Mouse (Mus musculus): Measurements from ENCODE around the gene Adamtsl4. TPM values are rescaled to one million over a fixed set of nuclear protein-coding genes. Genes with fewer than 3 reads are reported as not detected.

The Adamtsl4 gene
- polyA plus RNA-seq, 1 experiment from 2014 or later: 0.64 TPM

- 37% methylated on average over 9 of the region's 10 CpGs for WGBS
- no peak overlapping the region for H3K9ac ChIP-seq (ENCODE audit: low read length)
- H3K27ac ChIP-seq (ENCODE audit: low read depth, low read length): no peak overlapping the region
- DNase-seq (ENCODE audit: low spot score) (no peak), ATAC-seq (replicated peaks; ENCODE audit: low FRiP score) (peak; percentile 39; the same call in 1 of the 2 replicates)
- no peak overlapping the region for H3K4me3 ChIP-seq (ENCODE audit: low read depth, low read length)
- H3K4me1 ChIP-seq (replicated peaks; ENCODE audit: control insufficient read depth, insufficient read depth, low read length): peaks cover 9% of the 10 kb centered on the region
- H3K27me3 ChIP-seq (ENCODE audit: control insufficient read depth, insufficient read depth, low read length): peaks cover 2% of the 10 kb centered on the region; the same call in 1 of the 2 replicates
- no peaks in the 10 kb centered on the region for H3K36me3 ChIP-seq (ENCODE audit: control insufficient read depth, insufficient read depth, low read length)
- no peak overlapping the region for H3K4me2 ChIP-seq (ENCODE audit: low read depth, low read length, severe bottlenecking)
- H3K9me3 ChIP-seq (ENCODE audit: control insufficient read depth, low read length): no peaks in the 10 kb centered on the region
These were observed 1.1 kb downstream of the Adamtsl4 start for GRCm38 (mm10) chr3:95686492-95687167.

- Histone ChIP-seq H3K4me2 (ENCODE audit: low read depth, low read length, severe bottlenecking) (no peak overlapping the region), H3K27me3 (ENCODE audit: control insufficient read depth, insufficient read depth, low read length) (peaks cover 2% of the 10 kb centered on the region; the same call in 1 of the 2 replicates), H3K36me3 (ENCODE audit: control insufficient read depth, insufficient read depth, low read length) (no peaks in the 10 kb centered on the region), H3K4me1 (replicated peaks; ENCODE audit: control insufficient read depth, insufficient read depth, low read length) (peaks cover 9% of the 10 kb centered on the region), H3K4me3 (ENCODE audit: low read depth, low read length) (no peak overlapping the region), H3K9me3 (ENCODE audit: control insufficient read depth, low read length) (no peaks in the 10 kb centered on the region), H3K27ac (ENCODE audit: low read depth, low read length) (no peak overlapping the region), H3K9ac (ENCODE audit: low read length) (no peak overlapping the region)
- no peak for ATAC-seq (replicated peaks; ENCODE audit: low FRiP score)
- no peak for DNase-seq (ENCODE audit: low spot score)
- 86% methylated on average over 2 of the region's 2 CpGs for WGBS
These were observed 2.0 kb downstream of the Adamtsl4 start for GRCm38 (mm10) chr3:95685701-95686100.

DNA sequence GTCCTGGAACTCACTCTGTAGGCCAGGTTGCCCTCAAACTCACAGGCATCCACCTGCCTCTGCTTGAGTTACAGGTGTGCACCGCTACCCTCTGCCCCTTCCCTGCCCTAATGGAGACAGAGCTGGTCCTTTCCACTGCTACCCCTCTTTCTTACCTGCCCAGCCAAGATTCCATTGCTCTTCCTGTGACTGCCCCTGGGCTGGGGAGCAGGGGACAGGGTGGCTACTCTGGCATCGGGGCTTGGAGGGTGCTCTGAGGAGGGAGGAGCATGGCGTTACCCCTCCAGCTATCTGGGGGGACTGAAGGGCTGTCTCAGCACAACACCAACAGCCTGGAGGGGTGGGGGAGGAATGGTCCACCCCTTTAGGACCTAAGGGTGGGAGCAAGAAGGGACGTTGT lies 2.4 kb downstream of the Adamtsl4 start:
- H3K9me3 ChIP-seq (ENCODE audit: control insufficient read depth, low read length): no peaks in the 10 kb centered on the region
- H3K36me3 ChIP-seq (ENCODE audit: control insufficient read depth, insufficient read depth, low read length): no peaks in the 10 kb centered on the region
- no peak overlapping the region for H3K4me3 ChIP-seq (ENCODE audit: low read depth, low read length)
- no peak for DNase-seq (ENCODE audit: low spot score)
- H3K27me3 ChIP-seq (ENCODE audit: control insufficient read depth, insufficient read depth, low read length): peaks cover 2% of the 10 kb centered on the region; the same call in 1 of the 2 replicates
- 84% methylated on average over 4 of the region's 4 CpGs for WGBS
- no peak overlapping the region for H3K27ac ChIP-seq (ENCODE audit: low read depth, low read length)
- H3K9ac ChIP-seq (ENCODE audit: low read length): no peak overlapping the region
- H3K4me1 ChIP-seq (replicated peaks; ENCODE audit: control insufficient read depth, insufficient read depth, low read length): peaks cover 9% of the 10 kb centered on the region
- no peak overlapping the region for H3K4me2 ChIP-seq (ENCODE audit: low read depth, low read length, severe bottlenecking)
- ATAC-seq (replicated peaks; ENCODE audit: low FRiP score): no peak

DNA sequence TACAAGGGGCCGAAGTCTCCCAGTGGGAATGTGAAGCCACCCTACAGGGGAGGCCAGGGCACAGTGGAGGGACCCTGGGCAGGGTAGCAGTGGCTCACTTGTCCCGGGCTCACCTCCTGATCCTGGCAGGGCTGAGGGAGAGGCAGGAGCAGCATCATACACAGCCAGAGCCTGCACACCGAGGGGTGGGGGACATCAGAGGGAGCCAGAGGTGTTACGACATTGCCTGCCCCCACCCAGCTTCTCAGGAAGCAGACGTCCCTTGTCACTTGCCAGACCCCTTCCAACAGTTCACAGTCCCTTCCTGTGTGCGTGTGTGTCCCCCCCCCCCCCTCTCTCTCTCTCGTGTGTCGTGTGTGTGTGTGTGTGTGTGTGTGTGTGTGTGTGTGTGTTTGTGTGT lies 2.9 kb downstream of the Adamtsl4 start:
- WGBS: 71% methylated on average over 5 of the region's 8 CpGs
- H3K27ac ChIP-seq (ENCODE audit: low read depth, low read length): no peak overlapping the region
- no peak overlapping the region for H3K9ac ChIP-seq (ENCODE audit: low read length)
- peaks cover 9% of the 10 kb centered on the region for H3K4me1 ChIP-seq (replicated peaks; ENCODE audit: control insufficient read depth, insufficient read depth, low read length)
- no peak overlapping the region for H3K4me2 ChIP-seq (ENCODE audit: low read depth, low read length, severe bottlenecking)
- peaks cover 2% of the 10 kb centered on the region; the same call in 1 of the 2 replicates for H3K27me3 ChIP-seq (ENCODE audit: control insufficient read depth, insufficient read depth, low read length)
- H3K4me3 ChIP-seq (ENCODE audit: low read depth, low read length): no peak overlapping the region
- H3K9me3 ChIP-seq (ENCODE audit: control insufficient read depth, low read length): no peaks in the 10 kb centered on the region
- ATAC-seq (replicated peaks; ENCODE audit: low FRiP score) (no peak), DNase-seq (ENCODE audit: low spot score) (no peak)
- no peaks in the 10 kb centered on the region for H3K36me3 ChIP-seq (ENCODE audit: control insufficient read depth, insufficient read depth, low read length)

- Histone ChIP-seq H3K4me1 (replicated peaks; ENCODE audit: control insufficient read depth, insufficient read depth, low read length) (peaks cover 9% of the 10 kb centered on the region), H3K4me2 (ENCODE audit: low read depth, low read length, severe bottlenecking) (no peak overlapping the region), H3K27me3 (ENCODE audit: control insufficient read depth, insufficient read depth, low read length) (no peaks in the 10 kb centered on the region; the same call in 1 of the 2 replicates), H3K4me3 (ENCODE audit: low read depth, low read length) (no peak overlapping the region), H3K36me3 (ENCODE audit: control insufficient read depth, insufficient read depth, low read length) (no peaks in the 10 kb centered on the region), H3K27ac (ENCODE audit: low read depth, low read length) (no peak overlapping the region), H3K9ac (ENCODE audit: low read length) (no peak overlapping the region), H3K9me3 (ENCODE audit: control insufficient read depth, low read length) (no peaks in the 10 kb centered on the region)
- no peak for ATAC-seq (replicated peaks; ENCODE audit: low FRiP score)
- WGBS: 65% methylated on average over 5 of the region's 5 CpGs
- no peak for DNase-seq (ENCODE audit: low spot score)
These were observed 4.8 kb downstream of the Adamtsl4 start for GRCm38 (mm10) chr3:95682878-95683277.

GRCm38 (mm10) chr3:95681365-95681764 lies 6.4 kb downstream of the Adamtsl4 start:
- no peak for ATAC-seq (replicated peaks; ENCODE audit: low FRiP score)

GRCm38 (mm10) chr3:95680673-95681072 lies 7.0 kb downstream of the Adamtsl4 start:
- no peaks in the 10 kb centered on the region for H3K36me3 ChIP-seq (ENCODE audit: control insufficient read depth, insufficient read depth, low read length)
- no peak overlapping the region for H3K27ac ChIP-seq (ENCODE audit: low read depth, low read length)
- H3K4me3 ChIP-seq (ENCODE audit: low read depth, low read length): no peak overlapping the region
- H3K9ac ChIP-seq (ENCODE audit: low read length): no peak overlapping the region
- H3K4me2 ChIP-seq (ENCODE audit: low read depth, low read length, severe bottlenecking): no peak overlapping the region
- ATAC-seq (replicated peaks; ENCODE audit: low FRiP score) (no peak), DNase-seq (ENCODE audit: low spot score) (no peak)
- H3K4me1 ChIP-seq (replicated peaks; ENCODE audit: control insufficient read depth, insufficient read depth, low read length): no peaks in the 10 kb centered on the region
- 89% methylated on average over 6 of the region's 6 CpGs for WGBS
- H3K9me3 ChIP-seq (ENCODE audit: control insufficient read depth, low read length): no peaks in the 10 kb centered on the region
- no peaks in the 10 kb centered on the region for H3K27me3 ChIP-seq (ENCODE audit: control insufficient read depth, insufficient read depth, low read length)

More at GRCm38 (mm10) chr3:95681365-95681764, 6.4 kb downstream of the Adamtsl4 start:
- DNase-seq (ENCODE audit: low spot score): no peak
- Histone ChIP-seq H3K9me3 (ENCODE audit: control insufficient read depth, low read length) (no peaks in the 10 kb centered on the region), H3K27ac (ENCODE audit: low read depth, low read length) (no peak overlapping the region), H3K27me3 (ENCODE audit: control insufficient read depth, insufficient read depth, low read length) (no peaks in the 10 kb centered on the region), H3K9ac (ENCODE audit: low read length) (no peak overlapping the region), H3K4me3 (ENCODE audit: low read depth, low read length) (no peak overlapping the region), H3K4me1 (replicated peaks; ENCODE audit: control insufficient read depth, insufficient read depth, low read length) (no peaks in the 10 kb centered on the region), H3K4me2 (ENCODE audit: low read depth, low read length, severe bottlenecking) (no peak overlapping the region), H3K36me3 (ENCODE audit: control insufficient read depth, insufficient read depth, low read length) (no peaks in the 10 kb centered on the region)
- WGBS: 66% methylated on average over 11 of the region's 11 CpGs

- no peak overlapping the region for H3K27ac ChIP-seq (ENCODE audit: low read depth, low read length)
- ATAC-seq (replicated peaks; ENCODE audit: low FRiP score): no peak
- no peak overlapping the region for H3K4me3 ChIP-seq (ENCODE audit: low read depth, low read length)
- H3K4me2 ChIP-seq (ENCODE audit: low read depth, low read length, severe bottlenecking): no peak overlapping the region
- DNase-seq (ENCODE audit: low spot score): no peak
- H3K27me3 ChIP-seq (ENCODE audit: control insufficient read depth, insufficient read depth, low read length): no peaks in the 10 kb centered on the region
- no peak overlapping the region for H3K9ac ChIP-seq (ENCODE audit: low read length)
- H3K36me3 ChIP-seq (ENCODE audit: control insufficient read depth, insufficient read depth, low read length): no peaks in the 10 kb centered on the region
- 0 out of 2 replicates have a peak, but pooled peaks cover 2% of the 10 kb centered on the region for H3K4me1 ChIP-seq (replicated peaks; ENCODE audit: control insufficient read depth, insufficient read depth, low read length)
- no peaks in the 10 kb centered on the region for H3K9me3 ChIP-seq (ENCODE audit: control insufficient read depth, low read length)
- 91% methylated on average over 8 of the region's 8 CpGs for WGBS
These were observed 8.2 kb downstream of the Adamtsl4 start for GRCm38 (mm10) chr3:95679551-95679950.
